Mouse (Mus musculus): ENCODE data around the gene Taf15.

Taf15 gene

GRCm38 (mm10) chr11:83472324-83473234 is at the start of gene Taf15:
Taf15 (plus strand) TSS chr11:83473086.
- in situ Hi-C loops (cut with MboI, MseI), result no loop called here

GRCm38 (mm10) chr11:83424681-83425080 is 48.2 kb upstream of the Taf15 start:
- in situ Hi-C loops (cut with MboI, MseI), result loop anchor here (10.0 kb wide), 2 partner anchors 70 to 100 kb away; no protein-coding TSS in a partner anchor

- in situ Hi-C loops (cut with MboI, MseI), result loop anchor here (10.0 kb wide), 2 partner anchors 72 to 102 kb away; no protein-coding TSS in a partner anchor
Observed at GRCm38 (mm10) chr11:83426964-83427363, 45.9 kb upstream of the Taf15 start.

GRCm38 (mm10) chr11:83429355-83429754 is 43.5 kb upstream of the Taf15 start, which contains the start of gene Gas2l2:
Gas2l2 (minus strand) TSS chr11:83429455.
- in situ Hi-C loops (cut with MboI, MseI), result loop anchor here (10.0 kb wide), 2 partner anchors 75 to 105 kb away; no protein-coding TSS in a partner anchor

- in situ Hi-C loops (cut with MboI, MseI), result no loop called here
Observed at GRCm38 (mm10) chr11:83432533-83432932, 40.4 kb upstream of the Taf15 start.

GRCm38 (mm10) chr11:83437377-83437776 is 35.5 kb upstream of the Taf15 start, which contains the start of gene 1700020L24Rik:
1700020L24Rik (plus strand) TSS chr11:83437677.
- in situ Hi-C loops (cut with MboI, MseI), result no loop called here

- in situ Hi-C loops (cut with MboI, MseI), result no loop called here
Observed at GRCm38 (mm10) chr11:83439426-83440060, 33.3 kb upstream of the Taf15 start.

GRCm38 (mm10) chr11:83440081-83441064 is 32.5 kb upstream of the Taf15 start:
- in situ Hi-C loops (cut with MboI, MseI), result no loop called here

- in situ Hi-C loops (cut with MboI, MseI), result no loop called here
Observed at GRCm38 (mm10) chr11:83441235-83441634, 31.7 kb upstream of the Taf15 start.

- in situ Hi-C loops (cut with MboI, MseI), result no loop called here
Observed at GRCm38 (mm10) chr11:83442596-83443267, 30.2 kb upstream of the Taf15 start.

GRCm38 (mm10) chr11:83443824-83444223 is 29.1 kb upstream of the Taf15 start:
- in situ Hi-C loops (cut with MboI, MseI), result no loop called here

- in situ Hi-C loops (cut with MboI, MseI), result no loop called here
Observed at GRCm38 (mm10) chr11:83445001-83445400, 27.9 kb upstream of the Taf15 start.

- in situ Hi-C loops (cut with MboI, MseI), result no loop called here
Observed at GRCm38 (mm10) chr11:83447612-83448011, 25.3 kb upstream of the Taf15 start.

- in situ Hi-C loops (cut with MboI, MseI), result no loop called here
Observed at GRCm38 (mm10) chr11:83448021-83448926, 24.6 kb upstream of the Taf15 start.

- in situ Hi-C loops (cut with MboI, MseI), result no loop called here
Observed at GRCm38 (mm10) chr11:83448927-83449236, 24.0 kb upstream of the Taf15 start.

GRCm38 (mm10) chr11:83449298-83449697 is 23.6 kb upstream of the Taf15 start:
- in situ Hi-C loops (cut with MboI, MseI), result no loop called here

GRCm38 (mm10) chr11:83450550-83450949 is 22.3 kb upstream of the Taf15 start:
- in situ Hi-C loops (cut with MboI, MseI), result no loop called here

GRCm38 (mm10) chr11:83451281-83451680 is 21.6 kb upstream of the Taf15 start:
- in situ Hi-C loops (cut with MboI, MseI), result no loop called here

- in situ Hi-C loops (cut with MboI, MseI), result no loop called here
Observed at GRCm38 (mm10) chr11:83454548-83454947, 18.3 kb upstream of the Taf15 start.

- in situ Hi-C loops (cut with MboI, MseI), result no loop called here
Observed at GRCm38 (mm10) chr11:83455608-83456007, 17.3 kb upstream of the Taf15 start.

Measured in T-helper 2 cell (primary cell).